Mouse (Mus musculus): ENCODE results near the gene St6galnac4.

St6galnac4 gene

GRCm38 (mm10) chr2:32629276-32629976 lies 42.5 kb downstream of the St6galnac4 start:
- DNase-seq = peak; percentile 78 to 87

DNA sequence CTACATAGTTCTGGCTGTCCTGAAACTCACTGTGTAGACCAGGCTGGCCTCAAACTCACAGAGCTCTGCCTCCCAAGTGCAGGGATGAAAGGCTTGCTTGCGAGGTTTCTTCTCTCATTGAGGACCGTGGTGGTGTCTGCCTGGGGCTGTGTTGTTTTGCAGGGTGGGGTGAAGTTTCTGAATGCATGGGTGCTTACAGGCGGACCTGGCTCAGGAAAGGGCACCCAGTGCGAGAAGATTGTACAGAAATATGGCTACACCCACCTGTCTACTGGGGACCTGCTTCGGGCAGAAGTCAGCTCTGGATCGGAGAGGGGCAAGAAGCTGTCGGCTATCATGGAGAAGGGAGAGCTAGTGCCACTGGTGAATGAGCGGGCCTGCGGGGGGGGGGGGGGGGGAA lies 43.1 kb downstream of the St6galnac4 start:
- DNase-seq = no peak

- DNase-seq = no peak
Measured at GRCm38 (mm10) chr2:32631046-32631445, 44.2 kb downstream of the St6galnac4 start.

DNA sequence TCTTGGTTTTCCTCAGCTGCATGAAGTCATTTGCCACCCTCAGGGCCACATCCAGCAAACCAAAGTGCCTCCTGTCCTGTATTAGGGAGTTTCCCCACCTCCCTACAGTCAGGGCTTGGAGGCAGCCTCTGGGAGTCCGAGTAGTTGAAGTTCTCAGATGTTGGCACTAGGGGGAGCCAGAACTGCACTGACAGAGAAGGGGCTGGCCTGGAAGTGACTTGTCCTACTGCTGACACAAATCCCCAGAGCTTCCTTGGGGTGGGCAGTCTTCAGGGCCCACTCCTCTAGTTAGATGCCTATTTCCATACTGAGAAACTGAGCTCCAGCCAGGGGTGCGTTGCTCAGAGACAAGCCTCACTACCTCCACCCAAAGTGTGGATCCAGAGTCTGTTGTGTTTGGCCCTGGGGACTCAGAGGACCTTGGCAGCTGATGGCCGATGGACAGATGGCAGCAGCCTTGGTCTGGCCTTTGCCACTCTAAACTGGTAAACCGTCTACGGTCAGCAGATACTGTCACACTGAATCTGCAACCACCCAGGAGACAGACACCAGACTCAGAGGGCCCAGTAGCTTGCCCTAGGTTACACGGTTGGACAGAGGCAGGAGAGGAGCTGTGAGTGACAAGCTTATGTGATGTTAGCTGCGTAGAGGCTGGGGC lies 45.0 kb downstream of the St6galnac4 start:
- peak; percentile 86 to 89 for DNase-seq

DNA sequence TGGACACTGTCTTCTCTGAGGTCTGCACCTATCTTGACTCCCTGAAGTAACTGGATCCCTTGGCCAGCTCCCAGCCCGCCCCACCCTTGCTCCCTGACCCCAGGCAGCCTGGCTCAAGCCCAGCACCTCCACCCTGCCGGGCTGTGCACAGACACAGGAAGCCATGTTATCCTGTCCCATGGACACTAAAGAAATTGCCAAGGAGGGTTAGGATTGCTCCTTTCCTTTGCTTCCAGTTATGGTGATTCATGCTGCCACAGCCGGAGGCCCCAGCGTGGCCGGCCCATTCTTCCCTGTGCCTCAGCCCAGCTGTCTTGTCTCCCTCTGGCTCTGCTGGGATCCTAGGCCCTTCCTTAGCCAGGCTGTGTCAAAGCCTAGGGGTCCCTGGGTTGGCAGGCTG lies 46.8 kb downstream of the St6galnac4 start:
- DNase-seq = peak; percentile 55 to 65

DNA sequence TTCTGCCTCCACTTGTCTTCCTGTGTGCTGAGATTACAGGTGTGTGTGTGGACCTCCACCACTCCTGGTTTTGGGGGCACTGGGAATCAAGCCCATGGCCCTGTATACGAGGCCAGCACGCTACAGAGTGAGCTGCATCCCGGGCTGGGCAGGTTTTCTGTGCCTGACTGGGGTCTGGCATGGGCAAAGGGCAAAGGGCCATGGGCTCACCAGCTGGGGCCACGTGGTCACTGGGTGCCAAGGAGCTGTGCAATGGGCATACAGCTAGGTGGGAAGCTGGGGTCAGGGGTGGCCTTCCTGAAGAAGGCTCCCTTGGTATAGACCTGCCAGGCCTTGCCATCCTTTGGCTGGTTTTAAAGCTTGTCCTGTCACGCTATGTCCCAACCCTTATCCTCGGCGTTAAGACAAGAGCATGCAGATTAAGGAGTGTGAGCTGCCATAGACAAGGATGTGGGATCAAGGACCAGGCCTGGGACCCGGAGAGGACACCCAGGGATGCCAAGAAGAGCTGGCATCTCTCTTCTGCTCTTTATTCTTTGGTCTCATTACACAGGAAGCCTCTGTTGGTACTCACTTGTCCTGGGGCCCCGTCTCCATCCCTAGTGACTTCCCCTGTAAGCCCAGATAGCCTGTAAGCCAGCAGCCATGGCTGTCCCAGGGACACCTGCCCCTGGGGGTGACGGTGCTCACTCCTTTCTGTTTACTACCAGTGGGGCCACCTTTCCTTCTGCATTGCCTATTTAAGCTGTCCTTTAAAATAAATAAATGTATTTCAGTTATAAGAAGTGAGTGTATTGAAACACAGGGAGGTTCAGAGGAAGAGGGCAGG lies 47.6 kb downstream of the St6galnac4 start:
- no peak for DNase-seq

DNA sequence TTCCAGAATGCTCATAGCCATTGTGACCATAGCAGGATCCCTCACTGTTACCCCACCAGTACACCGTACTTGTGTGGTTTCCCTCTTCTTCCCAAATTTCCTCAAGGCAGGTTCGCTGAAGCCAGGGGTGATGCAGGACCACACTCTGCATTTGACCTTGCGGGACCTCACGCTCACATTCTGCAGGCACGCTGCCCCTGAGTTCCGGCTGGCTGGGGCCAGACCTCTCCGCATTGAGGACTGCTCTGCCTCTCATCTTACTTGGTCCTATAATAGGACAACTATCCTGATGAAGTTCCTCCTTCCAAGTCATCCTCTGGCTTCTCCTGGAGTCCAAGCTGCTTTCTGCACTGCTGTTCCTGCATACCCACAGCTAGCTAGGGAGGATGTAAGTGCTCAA lies 49.7 kb downstream of the St6galnac4 start:
- DNase-seq = no peak

DNA sequence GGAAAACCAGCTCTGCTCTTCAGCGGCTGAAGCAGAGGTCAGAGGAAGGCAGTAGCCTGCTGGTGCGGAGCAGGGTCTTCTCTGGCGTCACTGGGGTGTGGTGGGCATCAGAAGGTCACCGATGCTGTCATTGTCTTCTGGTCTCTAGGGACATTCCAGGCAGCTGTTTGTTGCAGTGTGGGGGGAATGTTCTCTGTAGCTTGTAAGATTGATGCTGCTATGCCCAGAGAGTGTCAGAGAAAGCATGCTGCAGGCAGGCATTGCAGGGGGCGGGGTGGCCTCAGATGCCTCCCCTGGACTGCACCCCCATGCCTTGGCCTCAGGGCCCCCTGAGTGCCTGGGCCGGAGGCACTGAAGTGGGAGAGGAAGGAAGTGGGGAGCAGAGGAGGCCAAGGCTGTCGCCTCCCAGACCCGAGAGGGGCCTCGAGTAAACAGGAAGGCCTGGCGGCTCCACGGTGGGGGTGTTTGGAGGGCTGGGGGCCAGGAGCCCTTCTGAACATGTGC lies 50.9 kb downstream of the St6galnac4 start:
- peak; percentile 70 to 80 for DNase-seq

GRCm38 (mm10) chr2:32639632-32640031 lies 52.7 kb downstream of the St6galnac4 start:
- no peak for DNase-seq

DNA sequence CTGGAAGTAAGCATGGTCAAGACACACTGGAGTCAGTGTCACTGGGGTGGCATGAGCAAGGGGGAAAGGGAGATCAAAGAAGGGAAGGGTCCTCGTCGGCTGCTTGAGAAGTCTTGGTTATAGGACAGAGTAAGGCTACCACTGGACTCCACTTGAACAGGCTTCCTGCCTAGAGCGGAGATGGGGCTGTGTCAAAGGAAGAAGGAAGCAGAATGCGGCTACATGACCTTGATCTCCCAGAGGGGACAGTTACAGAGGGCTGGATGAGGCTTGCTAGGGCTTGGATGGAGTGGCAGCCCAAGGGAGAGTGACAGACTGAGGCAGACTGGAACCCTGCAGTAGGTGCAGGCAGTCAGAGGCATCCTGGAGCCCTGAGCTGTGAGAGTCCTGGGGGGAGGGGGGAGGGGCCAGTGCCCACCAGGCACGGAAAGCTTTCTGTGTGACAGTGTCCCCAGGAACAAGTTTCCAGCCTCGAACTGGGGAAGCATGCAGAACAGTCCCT lies 53.7 kb downstream of the St6galnac4 start:
- DNase-seq = no peak

- no peak for DNase-seq
Measured at GRCm38 (mm10) chr2:32641810-32642209, 54.9 kb downstream of the St6galnac4 start.

GRCm38 (mm10) chr2:32642813-32643212 lies 55.9 kb downstream of the St6galnac4 start:
- peak; percentile 51 to 68 for DNase-seq

DNA sequence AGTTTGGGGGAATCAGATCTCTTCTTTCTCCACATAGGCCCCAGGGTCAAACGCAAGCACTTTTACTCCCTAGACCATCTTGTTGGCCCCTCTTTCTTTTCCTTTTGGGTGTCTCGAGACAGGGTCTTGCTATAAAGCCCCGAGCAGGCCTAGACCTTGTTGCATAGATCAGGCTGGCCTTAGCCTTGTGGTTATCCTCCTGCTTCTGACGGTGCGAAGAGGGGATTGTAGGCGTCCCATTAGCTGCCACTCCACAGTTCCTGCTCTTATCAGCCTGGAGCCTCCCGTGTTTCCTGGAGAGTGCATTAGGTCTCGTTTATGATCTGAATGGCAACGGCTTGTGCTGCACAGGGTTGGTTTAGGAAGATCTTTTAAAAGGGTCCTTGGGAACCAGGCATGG lies 57.2 kb downstream of the St6galnac4 start:
- no peak for DNase-seq

DNA sequence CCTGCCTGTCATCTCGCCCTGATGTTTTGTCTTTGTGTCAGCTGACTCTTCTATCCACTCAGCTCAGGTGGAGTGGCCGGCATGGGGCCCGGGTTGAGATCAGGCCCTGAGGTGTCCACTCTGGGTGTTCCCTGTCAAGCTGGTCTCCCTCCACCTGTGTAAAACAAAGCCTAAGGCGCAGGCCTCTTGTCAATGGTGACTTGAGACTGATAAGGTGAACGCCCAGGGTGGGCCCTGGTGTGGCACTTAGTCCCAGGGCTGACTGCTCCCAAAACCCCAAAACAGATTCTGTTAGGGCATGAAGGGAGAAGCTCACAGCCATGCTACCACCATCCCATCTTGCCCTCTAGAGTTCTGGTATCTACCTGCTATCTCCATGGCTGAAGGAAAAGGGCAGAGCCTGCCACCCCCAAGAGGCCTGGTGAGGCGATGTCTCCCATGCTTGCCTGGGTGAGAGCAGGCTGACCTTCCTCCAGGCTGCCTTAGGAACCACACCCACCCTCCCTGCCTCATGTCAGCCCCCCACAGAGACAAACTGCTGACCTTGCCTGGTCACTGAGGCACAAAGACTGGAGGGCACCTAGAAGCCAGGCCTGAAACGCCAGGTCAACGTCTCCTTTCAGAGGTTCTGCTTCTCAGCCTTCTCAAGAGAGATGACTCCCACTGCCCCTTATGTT lies 58.0 kb downstream of the St6galnac4 start:
- DNase-seq = no peak

GRCm38 (mm10) chr2:32645647-32646046 lies 58.8 kb downstream of the St6galnac4 start:
- DNase-seq = no peak

DNA sequence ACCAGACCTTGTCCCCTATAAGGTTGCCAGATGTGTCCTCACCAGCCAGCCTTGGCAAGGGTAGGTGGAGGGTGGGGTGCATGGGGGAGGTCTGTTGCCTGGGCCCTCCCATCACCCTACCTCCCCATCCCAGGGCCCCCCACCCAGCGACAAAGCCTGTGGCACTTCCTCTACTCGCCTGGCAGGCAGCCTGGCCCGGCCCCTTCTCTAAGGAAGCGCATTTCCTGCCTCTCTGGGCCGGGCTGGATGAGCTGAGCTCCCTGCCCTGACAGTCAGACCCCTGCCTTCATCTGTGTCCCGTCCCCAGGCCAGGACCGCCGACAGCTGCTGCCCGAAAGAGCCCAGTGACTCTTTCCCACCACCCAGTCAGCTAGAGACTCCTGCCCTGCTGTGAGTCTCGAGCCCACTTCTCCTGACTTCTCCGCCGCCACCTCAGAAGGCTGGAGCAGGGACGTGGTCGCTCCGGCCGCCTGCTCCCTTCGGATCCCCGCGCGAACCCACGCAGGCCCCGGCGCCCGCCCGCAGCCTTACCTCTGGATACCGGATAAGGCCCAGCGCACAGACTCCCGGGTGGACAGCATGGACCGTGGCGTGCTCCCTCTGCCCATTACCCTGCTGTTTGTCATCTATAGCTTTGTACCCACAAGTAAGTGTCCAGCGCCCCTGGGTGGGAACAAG lies 59.6 kb downstream of the St6galnac4 start, which contains the start of gene Eng:
TSS of gene Eng (plus strand) at position 217 of the 678 bp plus-strand sequence.
- peak; percentile 81 to 88 for DNase-seq

DNA sequence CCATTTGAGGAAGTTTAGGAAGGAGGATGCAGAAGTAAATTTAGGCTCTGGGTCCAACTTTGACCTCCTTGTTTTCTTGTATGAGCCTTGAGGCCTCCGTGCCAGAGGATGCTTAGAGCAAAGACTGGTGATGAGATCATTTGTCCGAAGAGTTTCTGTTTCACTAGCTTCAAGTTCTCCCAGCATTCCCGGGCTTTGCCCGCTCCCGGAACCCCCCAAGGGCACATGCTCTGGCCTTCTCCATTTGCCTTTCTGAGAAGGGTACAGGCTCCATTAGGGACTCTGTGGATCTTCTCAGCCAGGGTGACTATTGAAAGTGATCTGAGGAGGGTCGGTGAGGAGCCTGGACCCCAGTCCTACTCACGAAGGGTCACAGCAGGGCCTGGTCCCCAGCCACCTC lies 60.5 kb downstream of the St6galnac4 start:
- no peak for DNase-seq

Measured in kidney, postnatal 4 days (tissue).